Mouse (Mus musculus) bone marrow macrophage, adult 2 months (primary cell): Measurements from ENCODE around the gene Fancb.

Source experiments
- CTCF ChIP-seq: IDR thresholded peaks from 2 replicates; pipeline ENCODE4 v1.5.1; 2012; ENCODE audit warnings: low read depth, mild to moderate bottlenecking, low read length, moderate library complexity
- POLR2A ChIP-seq: IDR thresholded peaks from 2 replicates; pipeline ENCODE4 v1.6.1; 2012; ENCODE audit warnings: mild to moderate bottlenecking, low read depth, low read length, borderline replicate concordance

GRCm38 (mm10) chrX:164941540-164941939 is 38.9 kb upstream of the Fancb start:
- TF ChIP-seq CTCF (no peak), POLR2A (no peak)
